Mouse (Mus musculus) lung, postnatal 0 days (tissue): ENCODE measurements around the gene Lrrc8a.

ENCODE experiments used
- CTCF ChIP-seq: IDR thresholded peaks from 2 replicates; pipeline ENCODE4 v1.5.1; 2016; ENCODE audit warnings: antibody characterized with exemption, mild to moderate bottlenecking
- EP300 ChIP-seq: IDR thresholded peaks from 2 replicates; pipeline ENCODE4 v1.6.1; 2016; ENCODE audit warnings: antibody characterized with exemption, mild to moderate bottlenecking, control low read depth

GRCm38 (mm10) chr2:30199984-30200383 is 37.5 kb upstream of the Lrrc8a start:
- TF ChIP-seq CTCF (no peak), EP300 (peak; percentile 64)
